Mouse (Mus musculus) R1 (cell line): ENCODE data around the gene Pax7.

Source experiments
- DNase-seq: peaks from one replicate; pipeline ENCODE4 v3.0.0-alpha.2; 2018; ENCODE audit warnings: low read depth, low spot score

Gene Pax7

DNA sequence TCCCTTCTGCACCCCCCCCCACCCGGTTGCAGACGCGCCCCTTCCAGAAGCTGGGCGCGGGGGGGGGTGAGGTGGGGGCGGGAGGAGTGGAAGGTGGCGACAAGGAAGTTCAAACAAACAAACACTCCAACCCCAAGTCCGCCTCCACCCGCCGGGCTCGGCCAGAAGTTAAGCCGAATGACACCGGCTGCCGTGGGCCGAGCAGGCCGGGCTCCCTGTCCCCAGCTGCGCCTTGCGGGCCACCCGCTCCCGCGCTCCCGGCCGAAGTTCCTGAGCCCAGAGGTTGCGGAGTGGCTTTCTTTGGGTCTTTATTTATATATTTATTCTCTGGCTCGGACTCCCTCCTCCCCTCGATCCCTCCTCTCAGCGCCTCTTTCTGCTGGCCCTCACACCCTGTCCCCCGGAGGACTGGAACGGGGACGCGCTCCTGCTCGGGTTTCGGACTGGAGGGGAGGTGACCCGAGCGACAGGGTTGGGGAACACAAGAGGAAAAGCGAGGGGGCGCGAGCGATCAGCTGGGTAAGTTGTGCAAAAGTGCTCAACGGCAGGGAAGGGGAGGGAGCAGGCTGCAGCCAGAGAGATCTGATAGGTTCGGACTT, at the start of gene Pax7:
Gene Pax7, minus strand, starts transcription at position 493 of the 599 bp plus-strand sequence.
- DNase-seq: peak; percentile 77

DNA sequence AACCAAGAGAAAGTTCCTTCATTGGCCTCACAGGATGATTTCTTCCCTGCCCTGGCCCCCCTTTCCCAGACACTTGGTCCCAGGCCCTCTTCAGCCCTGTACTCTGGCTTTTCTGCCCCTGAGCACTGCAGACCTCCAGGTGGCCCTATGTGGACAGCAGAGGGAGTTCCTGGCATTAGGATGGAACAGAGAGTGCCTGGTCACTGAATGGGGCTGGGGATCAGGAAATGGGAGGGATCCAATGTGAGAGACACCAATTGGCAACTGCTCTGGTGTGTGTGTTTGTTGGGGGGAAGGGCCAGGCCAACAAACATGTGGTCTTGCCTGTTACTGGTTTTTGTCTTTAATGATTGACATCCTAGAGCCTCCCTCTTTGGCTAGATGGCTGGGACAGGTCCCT, 48.5 kb upstream of the Pax7 start:
- DNase-seq: no peak

DNA sequence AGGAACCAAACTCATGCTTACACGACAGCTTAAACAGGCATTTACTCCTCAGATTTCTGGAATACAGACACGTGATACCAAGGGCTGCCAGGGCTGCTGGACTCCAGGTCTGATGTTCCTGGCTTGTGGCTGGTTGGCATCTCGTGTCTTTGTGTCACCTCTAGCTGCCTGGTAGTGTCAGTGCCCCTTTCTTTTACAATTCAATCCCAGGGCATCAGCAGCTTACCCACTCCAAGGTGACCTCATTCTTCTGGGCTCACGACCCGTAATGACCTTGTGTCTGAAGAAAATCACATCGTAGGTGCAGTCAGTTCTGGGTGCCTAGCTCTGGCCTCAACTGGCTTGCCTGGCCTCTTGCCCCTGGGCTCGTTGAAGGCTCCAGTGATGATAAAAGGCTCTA, 46.0 kb upstream of the Pax7 start:
- no peak for DNase-seq

DNA sequence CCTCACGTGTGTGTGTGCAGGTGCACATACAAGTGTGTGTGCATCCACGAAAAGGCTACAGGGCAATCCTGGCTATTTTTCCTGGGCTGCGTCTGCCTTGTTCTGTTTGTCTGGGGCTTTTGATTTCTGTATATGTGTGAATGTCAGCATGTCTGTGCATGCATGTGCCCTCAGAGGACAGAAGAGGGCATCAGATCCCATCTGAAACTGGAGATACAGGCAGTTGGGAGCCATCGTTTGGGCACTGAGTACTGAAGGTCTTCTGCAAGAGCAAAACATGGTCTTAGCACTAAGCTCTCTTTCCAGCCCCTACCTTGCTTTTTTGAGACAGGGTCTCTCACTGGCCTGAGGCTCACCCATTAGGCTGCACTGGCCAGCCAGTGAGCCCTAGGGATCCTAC, 45.1 kb upstream of the Pax7 start:
- no peak for DNase-seq

DNA sequence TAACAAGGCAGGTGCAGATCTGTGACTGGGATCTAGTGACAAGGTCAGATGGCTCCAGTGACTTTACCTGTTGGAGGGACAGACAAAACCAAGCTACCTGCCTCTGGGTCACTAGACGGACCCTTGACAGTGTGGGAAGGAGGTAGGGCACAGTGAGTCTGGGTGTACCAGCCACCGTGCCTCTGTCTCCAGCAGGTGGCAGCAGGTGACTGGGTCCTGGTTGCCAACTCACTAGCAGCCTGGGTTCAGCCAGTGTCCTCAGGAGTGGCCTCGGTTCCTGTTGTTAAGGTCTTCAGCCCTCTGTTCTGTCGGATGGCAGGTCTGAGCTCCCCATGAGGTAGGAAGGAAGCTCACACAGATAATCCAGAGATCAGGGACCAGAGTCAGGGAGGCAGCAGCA, 43.9 kb upstream of the Pax7 start:
- peak; percentile 60 for DNase-seq

DNA sequence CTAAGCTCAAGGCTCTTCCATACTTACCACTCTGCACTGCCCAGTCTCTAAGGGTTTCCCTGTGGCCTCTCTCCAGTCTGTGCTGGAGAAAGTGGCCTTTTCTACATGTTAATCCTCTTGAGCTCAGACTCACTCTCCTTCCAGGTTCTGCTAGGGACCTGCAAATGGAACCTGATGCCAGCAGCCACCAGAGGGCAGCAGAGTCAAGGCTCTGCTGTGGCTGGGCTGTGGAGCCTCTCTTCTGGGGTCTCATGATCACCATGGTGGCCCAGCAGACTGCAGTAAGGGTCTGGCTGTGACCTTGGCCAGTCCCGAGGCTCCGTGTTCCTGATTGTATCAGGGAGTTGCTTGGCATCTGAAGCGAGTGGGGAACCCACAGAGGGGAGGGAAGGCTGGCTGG, 39.3 kb upstream of the Pax7 start:
- DNase-seq: peak; percentile 65

DNA sequence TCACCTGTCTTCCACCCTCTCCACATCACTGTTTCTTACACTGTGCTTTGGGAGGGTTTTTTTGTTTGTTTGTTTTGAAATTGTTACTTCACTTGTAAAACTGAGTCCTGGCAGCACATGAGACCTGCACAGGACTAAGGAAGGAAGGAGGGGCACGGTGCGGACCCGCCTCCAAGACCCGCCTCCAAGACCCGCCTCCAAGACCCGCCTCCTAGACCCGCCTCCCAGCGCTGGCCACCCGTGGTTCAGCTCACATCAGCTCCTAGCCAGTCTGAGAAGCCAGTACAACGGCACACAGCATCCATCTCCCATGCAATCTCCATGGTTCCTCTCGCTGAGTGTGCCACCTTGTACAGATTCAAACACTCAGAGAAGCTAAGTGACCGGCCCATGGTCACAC, 38.4 kb upstream of the Pax7 start:
- DNase-seq: peak; percentile 66

DNA sequence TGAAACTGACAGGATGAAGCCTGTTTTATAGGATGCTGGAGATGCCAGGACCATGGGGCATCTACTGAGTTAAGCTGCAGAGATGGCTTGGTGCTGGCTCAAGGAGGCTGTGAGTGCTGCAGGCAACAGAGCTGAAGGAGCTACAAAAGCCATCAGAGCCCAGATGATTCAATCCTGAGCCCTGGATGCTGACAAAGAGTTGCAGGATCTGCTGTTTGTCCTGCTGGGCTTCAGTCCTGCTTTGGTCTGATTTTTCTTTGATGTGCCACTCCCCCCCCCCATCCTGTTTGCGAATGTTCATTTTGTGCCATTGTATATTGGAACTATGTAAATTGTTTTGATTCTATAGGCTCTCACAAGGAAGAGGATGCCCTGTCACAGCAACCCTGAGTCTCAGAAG, 29.9 kb upstream of the Pax7 start:
- DNase-seq: no peak

DNA sequence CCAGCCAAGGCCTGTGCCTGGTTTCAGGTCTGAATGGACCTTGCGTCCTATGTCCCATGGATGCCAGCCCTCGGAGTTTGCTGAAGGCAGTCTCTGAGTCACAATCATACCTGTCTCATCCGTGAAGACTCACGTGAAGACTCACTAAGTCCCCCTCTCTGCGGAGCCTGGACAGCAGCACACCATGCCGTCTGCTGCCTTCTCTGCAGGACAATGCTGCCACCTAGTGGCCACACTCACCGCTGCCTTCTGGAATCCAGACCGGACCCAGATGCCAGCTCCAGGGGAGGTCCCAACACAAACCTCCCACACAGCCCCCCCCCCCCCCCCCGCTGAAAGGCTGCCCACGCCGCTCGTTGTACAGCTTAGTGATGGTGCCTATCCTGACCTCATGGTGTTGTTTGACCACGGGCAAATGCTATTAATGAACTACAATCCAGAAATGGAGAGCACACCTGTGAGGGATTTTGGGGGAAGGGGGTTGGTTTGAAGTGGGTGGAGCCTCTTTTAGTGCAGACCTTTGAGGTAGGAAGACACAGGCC, 25.4 kb upstream of the Pax7 start:
- peak; percentile 78 for DNase-seq

DNA sequence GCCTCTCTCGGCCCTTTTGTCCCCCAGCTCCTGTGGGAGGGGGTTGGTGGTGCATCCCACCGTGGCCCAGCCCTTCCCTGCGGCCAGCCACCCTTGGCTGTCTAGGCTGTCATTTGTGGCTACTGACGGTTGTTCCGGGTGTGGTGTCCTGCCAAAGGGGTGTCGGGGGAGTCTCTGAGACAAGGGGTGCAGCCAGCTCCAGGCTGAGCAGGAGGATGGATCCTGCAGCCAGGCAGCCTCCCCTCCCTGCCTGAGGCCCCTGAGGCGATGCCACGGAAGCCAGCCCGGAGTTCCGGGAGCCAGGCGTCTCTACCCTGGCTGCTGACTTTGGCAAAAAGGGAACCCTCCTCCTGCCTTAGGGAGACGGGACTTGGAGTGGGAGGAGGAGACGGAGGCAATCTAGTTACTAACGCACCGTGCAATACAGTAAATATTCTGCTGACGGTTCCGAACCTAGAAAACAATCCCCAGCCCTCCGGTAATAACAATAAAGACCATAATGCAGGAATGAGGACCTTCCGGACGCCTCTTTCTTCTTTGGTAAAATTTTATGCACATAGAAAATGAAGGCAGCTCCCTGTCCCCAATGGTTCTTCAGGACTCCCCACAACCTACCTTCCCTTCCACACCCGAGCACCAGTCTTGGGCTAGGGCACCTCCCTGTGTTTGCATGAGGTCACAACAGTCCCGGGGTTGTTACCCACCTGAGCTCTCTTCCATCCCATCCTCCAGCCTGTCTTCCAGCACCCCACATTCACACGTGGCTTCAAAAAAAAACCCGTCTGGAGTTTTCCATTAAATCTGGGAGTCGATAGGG, 19.1 kb upstream of the Pax7 start:
- DNase-seq: no peak

DNA sequence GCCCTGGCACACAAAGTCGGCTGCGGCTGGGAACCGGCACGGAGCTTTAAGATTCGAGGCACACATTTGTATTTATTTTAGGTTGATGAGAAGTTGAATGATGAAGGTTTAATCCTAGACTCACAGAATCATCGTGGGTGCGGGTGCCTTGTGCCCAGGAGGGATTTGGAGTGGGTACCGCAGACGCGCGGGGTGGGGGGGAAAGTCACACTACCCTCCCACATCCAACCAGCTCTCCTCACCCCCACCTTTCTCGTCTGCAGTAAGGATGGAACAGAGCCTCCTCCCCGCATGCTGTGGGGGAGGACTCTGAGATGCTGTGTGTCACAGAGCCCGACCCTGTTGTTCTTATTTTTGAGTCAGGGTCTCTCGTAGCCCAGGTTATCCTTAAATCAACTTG, 18.1 kb upstream of the Pax7 start:
- DNase-seq: no peak

DNA sequence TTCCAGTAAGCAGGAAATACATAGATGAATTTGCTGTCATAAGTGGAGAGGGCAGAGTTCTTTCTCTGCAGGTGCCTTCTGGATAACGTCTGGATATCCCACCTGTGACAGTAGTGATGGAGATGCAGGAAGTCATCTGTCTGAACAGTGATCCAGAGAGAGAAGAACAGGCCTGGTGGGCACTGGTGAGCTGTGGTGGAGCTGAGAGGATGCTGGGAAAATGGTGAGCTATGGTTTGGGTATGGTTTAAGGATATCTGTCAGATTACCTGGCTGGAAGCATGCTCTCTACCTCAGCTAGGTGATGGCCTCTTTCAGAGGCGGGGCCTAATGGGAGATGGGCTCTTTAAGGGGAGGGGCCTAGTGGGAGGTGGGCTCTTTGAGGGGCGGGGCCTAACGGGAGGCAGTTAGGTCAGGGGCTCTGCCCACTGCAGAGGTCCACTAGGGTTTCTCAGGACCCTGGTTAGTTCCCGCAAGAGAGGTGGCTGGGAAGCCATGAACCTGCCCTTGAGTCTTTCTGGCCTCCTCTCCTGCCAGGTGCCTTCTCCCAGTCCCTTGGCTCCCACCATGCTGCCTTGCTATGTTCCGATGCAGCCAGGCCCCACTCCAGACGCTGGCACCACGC, 17.3 kb upstream of the Pax7 start:
- DNase-seq: peak; percentile 75

DNA sequence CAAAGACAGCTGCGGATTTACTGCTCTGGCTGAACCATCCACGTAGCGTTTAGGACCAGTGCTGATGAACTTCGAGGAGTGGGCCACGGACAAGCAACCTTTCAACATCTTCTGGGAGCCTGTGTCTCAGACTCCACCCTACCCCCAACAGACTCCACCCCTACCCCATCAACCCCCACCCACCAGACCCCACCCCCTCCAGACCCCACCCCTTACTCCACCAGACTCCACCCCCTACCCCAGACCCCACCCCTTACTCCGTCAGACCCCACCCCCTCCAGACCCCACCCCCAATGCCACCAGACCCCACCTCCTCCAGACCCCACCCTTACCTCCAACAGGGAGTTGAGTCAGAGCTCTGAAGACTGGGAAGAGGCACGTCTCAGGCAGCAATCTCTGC, 10.1 kb upstream of the Pax7 start:
- DNase-seq: peak; percentile 63

DNA sequence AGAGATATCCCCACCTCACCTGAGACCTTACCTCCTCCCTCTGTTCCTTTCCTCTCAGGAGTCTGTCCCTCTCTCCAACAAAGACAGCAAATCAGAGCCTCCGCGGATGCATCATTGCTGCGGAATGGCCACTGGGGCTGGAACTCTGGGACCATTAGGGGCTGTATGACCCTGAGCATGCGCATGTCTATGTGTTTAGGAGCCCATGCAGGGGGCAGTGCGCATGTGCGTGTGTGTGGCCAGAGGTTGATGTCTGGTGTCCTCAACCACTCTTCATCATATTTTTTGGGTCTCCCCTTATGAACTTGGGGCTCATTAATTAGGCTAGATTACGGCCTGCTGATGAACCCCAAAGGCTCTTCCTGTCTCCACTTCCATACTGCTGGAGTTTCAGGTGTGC, 9.6 kb upstream of the Pax7 start:
- DNase-seq: peak; percentile 13

DNA sequence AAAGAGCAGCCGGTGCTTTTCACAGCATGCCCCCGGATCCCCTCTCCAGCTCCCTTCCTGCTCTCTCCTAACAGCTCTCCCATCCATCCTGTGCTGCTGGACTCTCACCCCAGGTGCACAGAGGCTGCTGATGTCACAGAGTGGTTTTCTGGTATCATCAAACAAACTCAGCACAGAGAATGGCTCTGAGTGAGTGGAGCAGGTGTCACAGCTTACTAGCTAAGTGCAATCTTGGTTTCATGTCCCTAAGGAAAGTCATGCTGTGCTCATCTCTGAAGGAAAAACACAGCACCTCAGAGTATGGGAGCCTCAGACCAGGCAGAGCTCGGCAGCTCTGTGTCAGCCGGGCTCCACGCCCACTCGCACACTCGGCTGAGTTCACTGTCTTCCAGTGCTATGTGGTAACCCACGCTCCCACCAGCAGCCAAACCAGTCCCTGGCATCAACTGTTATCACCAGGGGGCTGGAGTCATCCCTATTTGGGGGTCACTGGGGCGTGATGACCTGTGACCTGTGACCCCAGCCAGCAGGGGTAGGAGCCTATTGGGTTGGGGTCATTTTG, 7.7 kb upstream of the Pax7 start:
- no peak for DNase-seq

DNA sequence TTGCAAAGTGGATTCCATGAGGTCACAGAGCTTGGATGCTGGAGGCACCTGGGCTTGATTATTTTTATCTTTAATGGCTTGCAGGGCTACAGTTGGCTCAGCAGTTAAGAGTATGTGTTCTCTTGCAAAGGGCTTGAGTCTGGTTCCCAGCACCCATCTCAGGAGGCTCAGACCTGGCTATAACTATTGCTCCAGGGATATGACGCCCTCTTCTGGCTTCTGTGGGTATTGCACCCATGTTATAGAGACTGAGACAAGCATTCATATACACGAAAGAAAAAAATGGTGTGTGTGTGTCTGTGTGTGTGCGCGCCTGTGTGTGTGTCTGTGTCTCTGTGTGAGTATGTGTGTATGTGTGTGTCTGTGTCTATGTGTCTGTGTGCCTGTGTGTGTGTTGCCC, 7.1 kb upstream of the Pax7 start:
- DNase-seq: peak; percentile 59

DNA sequence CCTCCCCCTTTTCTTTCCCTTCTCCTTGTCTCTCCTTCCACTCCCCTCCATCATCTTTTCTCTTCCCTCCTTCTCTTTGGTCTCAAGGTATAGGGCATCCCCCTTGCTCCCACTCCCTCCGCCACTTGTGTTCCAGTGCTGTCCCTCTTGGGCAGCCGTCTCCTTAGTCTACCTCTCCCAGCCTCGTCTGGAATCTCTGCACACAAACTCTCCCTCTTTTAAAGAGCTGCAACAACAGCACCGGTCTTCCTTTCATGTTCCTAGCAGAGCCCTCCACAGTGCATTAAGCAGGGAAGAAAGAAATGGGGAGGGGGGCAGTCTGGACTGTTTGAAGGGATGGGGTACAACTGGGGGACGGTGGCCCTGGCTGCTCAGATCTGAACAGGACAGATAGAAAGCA, 3.4 kb upstream of the Pax7 start:
- no peak for DNase-seq

DNA sequence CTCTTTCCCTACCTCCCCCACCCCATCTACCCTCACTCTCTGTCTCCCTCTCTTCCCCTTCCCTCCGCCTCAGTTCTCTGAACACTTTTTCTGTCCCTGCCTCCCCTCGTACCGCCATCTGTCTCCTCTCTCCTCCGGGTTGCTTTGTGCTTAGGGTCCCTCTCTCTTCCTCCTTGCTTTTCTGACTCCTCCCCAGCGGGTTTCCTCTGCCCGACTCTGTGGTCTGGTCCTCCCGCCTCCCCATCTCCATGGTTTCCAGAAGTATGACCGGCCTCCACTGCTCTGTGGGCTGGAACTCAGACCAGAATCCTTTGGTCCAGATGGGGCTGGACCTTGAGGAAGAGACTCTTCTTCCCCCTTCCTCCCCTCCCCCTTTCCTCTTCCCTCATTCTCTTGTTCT, 2.9 kb upstream of the Pax7 start:
- DNase-seq: peak; percentile 45

DNA sequence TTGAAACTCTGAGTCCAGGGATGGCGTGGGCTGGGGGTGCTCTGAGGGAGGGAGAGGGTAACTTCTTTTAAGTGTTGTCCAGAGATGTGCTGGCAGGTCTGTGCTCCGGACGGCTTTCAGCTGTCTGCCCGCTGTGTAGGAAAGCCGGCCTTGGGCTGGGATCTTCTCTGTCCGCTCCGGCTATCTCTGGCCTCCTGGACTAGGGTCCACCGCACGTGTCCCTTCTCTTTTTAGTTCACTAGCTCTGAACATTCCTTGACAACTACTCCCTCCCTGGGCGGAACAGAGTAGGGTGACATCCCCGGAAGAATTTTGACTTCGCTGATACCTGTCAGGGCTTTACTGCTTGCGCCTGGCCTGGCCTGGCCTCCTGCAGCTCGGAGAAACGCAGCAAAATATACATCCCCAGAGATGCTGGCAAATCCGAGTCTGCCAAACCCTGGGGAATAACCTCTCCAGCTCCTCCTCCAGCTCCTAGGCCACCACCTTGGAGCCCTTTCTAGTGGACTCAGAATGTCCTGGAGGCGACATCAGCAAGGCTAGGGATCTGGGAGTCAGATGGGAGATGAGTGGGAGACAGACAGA, 581 bp upstream of the Pax7 start:
- peak; percentile 14 for DNase-seq

DNA sequence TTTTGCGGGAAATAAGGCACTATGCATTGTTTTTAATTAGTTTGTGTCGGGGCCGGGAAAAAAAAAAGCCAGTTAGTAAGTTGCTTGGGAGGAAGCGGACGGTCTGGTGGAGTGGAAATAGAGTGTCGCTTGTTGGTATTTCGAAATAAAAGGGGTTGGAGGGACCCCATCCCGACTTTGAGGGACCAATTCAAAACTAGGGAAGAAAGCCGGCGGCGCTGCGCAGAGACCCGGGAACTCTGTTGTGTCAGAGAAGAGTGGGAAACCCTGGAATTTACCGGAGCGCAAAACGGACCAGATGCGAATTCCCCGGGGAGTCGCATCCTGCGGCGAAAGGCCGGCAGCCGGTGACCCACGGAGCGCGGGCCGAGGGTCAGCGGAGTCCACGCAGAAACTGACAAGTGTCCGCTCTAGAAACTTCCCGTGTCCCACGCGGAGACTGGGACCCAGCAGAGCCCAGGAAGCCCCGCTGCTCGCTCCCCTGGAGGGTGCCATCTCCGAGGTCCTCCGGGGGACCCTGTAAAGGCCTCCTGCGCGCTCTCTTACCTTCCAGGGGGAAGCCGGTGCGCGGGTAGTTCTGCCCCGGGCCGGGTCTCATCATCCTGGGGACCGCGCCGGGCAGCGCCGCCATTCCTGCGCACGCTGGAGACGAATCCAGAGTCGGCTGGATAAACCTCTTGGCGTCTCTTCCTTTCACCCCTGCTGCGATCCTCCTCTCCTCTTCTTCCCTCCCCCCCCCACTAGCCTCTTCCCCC, 870 bp downstream of the Pax7 start:
- DNase-seq: peak; percentile 66

DNA sequence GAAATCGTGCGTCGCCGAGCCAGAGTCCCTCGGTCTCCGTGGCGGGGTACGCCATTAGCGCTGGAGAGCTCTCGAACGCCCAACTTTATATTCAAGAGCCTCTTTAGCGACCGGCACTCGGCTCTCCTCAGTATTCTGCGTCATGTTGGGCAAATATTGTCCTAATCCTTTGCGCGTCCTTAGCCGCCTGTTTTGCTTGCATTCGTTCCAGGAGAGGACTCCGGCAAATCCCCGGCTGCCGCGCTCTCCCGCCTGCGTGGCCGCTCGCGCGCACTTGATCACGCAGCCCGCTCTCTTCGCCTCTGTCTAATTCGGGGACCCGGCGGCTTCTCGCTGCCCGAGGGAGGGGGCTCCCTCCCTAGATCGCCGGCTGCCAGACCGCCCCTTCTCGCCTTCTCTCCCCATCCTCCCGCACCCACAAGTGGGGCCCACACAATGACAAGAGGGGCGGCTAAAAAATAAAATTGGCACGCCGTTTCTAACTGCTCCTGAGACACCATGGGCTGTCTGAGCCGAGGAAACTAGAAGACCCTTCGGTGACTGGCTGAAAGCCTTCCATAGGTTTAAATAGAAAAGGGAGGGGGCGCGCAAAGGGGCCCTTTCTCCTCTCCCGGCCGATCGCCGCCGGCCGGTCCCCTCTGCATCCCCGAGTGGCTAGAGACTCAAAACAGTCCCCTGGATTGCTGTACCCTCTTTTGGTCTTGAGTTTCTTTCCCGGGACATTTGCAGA, 1.7 kb downstream of the Pax7 start:
- peak; percentile 56 for DNase-seq
